Comparison of ENCODE assay signal across 10 mouse cellular contexts in the genomic region with DNA sequence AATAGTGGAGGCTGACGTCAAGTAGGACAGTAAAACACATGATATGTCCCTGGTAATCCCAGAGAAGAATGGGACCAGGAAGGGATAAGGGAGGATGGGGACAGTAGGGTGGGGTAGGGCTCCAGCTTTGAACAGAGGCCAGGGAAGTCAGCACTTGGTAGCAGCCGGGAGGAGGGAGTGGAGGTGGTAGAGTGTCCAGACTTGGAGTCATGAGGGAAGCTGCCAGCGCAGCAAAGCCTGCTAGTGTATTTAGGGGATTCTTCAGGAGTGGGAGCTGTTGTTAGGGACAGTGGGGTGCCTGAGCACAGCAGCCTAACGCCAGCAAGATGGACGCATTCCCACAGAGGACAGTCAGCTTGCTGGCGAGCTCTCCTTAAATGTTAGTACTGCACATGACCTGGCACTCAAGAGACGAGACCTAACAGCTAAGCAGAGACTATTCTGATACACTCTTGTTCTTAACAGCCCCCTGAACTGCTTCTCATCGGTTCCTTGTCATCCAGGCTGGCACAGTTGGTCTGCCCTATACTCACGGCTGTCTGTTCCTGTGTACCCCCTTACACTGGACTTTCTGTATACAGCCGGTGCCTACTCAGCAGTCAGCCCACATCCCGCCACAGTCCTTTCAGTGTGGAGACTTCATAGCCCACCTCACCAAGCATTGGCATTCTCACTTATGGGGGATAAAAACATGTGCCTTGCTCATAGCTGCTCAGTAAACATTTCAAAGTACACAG. TPM values are rescaled to one million over a fixed set of nuclear protein-coding genes. Genes with fewer than 3 reads are reported as not detected.
DNase-seq lines count a peak whose midpoint lies in the region; ATAC-seq lines count a peak whose summit lies in the region.
"Had no signal": no experiment of that assay in that cellular context is flagged by ENCODE, and none has a peak within 500 bp of the region (broad histone marks: within the 10 kb centered on the region; RNA-seq: fewer than 3 reads in every experiment).

No protein-coding gene starts in this region.

- H3K27ac ChIP-seq in hindbrain, embryonic 12.5 days, result peak overlapping the region; percentile 62
- H3K27ac ChIP-seq in hindbrain, embryonic 11.5 days (ENCODE audit: low read depth, low read length), result no peak overlapping the region
- H3K27ac ChIP-seq: liver, embryonic 14.5 days; stomach, embryonic 15.5 days had no signal

- no peaks in the 10 kb centered on the region for H3K9me3 ChIP-seq in hindbrain, embryonic 12.5 days (replicated peaks)
- H3K9me3 ChIP-seq in hindbrain, embryonic 11.5 days (ENCODE audit: control insufficient read depth, low read length), result no peaks in the 10 kb centered on the region
- H3K9me3 ChIP-seq: stomach, embryonic 15.5 days had no signal

- no peaks in the 10 kb centered on the region for H3K27me3 ChIP-seq in hindbrain, embryonic 12.5 days
- no peaks in the 10 kb centered on the region for H3K27me3 ChIP-seq in hindbrain, embryonic 11.5 days (ENCODE audit: control insufficient read depth, insufficient read depth, low read length)
- H3K27me3 ChIP-seq: stomach, embryonic 15.5 days had no signal

- intact Hi-C loops in gastrocnemius, postnatal 14 days (cut with DNase I; ENCODE audit: low total_unique reads), result no loop called here

- no peak for ATAC-seq in hindbrain, embryonic 12.5 days (ENCODE audit: low FRiP score)
- no peak for ATAC-seq in hindbrain, embryonic 11.5 days (ENCODE audit: low FRiP score)
- ATAC-seq in inflammation-experienced regulatory T-cells, adult 6 months, result no peak

- H3K9ac ChIP-seq in hindbrain, embryonic 12.5 days, result no peak overlapping the region
- no peak overlapping the region for H3K9ac ChIP-seq in hindbrain, embryonic 11.5 days (ENCODE audit: low read depth, low read length)
- H3K9ac ChIP-seq: liver, embryonic 14.5 days; stomach, embryonic 15.5 days had no signal

- 80% methylated on average over 11 of the region's 11 CpGs for WGBS in hindbrain, embryonic 12.5 days
- WGBS in hindbrain, embryonic 11.5 days, result 89% methylated on average over 11 of the region's 11 CpGs

- no peak overlapping the region for H3K4me2 ChIP-seq in hindbrain, embryonic 12.5 days (replicated peaks)
- H3K4me2 ChIP-seq in hindbrain, embryonic 11.5 days (replicated peaks; ENCODE audit: low read depth, low read length), result no peak overlapping the region
- H3K4me2 ChIP-seq: stomach, embryonic 15.5 days had no signal

- H3K4me3 ChIP-seq in hindbrain, embryonic 12.5 days, result no peak overlapping the region
- no peak overlapping the region for H3K4me3 ChIP-seq in hindbrain, embryonic 11.5 days (ENCODE audit: low read depth, low read length)
- H3K4me3 ChIP-seq: stomach, embryonic 15.5 days had no signal

- no peak for DNase-seq in hindbrain, embryonic 11.5 days (ENCODE audit: low spot score)
- peak; percentile 69 to 72 for DNase-seq in cerebellum, postnatal 10 days
- peak; percentile 60 for DNase-seq in gastrocnemius, postnatal 14 days
- DNase-seq in left cerebral cortex, adult 9 months (ENCODE audit: low spot score in 2 of 2), result peak; percentile 39 to 48
- DNase-seq in spleen, postnatal 10 days (ENCODE audit: low spot score in 2 of 2), result no peak
- DNase-seq in thymus, postnatal 4 days, result no peak

- no peaks in the 10 kb centered on the region for H3K4me1 ChIP-seq in hindbrain, embryonic 12.5 days
- no peaks in the 10 kb centered on the region for H3K4me1 ChIP-seq in hindbrain, embryonic 11.5 days (replicated peaks; ENCODE audit: control insufficient read depth, insufficient read depth, low read length)
- H3K4me1 ChIP-seq: stomach, embryonic 15.5 days had no signal

- H3K36me3 ChIP-seq in hindbrain, embryonic 12.5 days, result peaks cover 42% of the 10 kb centered on the region
- H3K36me3 ChIP-seq in hindbrain, embryonic 11.5 days (ENCODE audit: control insufficient read depth, insufficient read depth, low read length), result peaks cover 5% of the 10 kb centered on the region; the same call in 1 of the 2 replicates

RNA-seq across cellular contexts. Expression of gene Vps26c, which starts 53.4 kb away (rescaled TPM):
- 67.0 and 70.3 TPM in 2 replicates for polyA plus RNA-seq in hindbrain, embryonic 12.5 days (2016; fragmentation: Nextera tagmentation; extraction: Ambion mirVana)
- 66.8 and 74.2 TPM in 2 replicates for polyA plus RNA-seq in hindbrain, embryonic 11.5 days (2014; fragmentation: Nextera tagmentation; extraction: Ambion mirVana)
- 10 to 100 TPM; 11.8 to 14.9 TPM for total RNA-seq in gastrocnemius, postnatal 14 days (2021)
- polyA plus RNA-seq in inflammation-experienced regulatory T-cells, adult 6 months (2017; shearing (Covaris generic)), result 10 to 100 TPM; 75.1 to 91.9 (median 89.0) TPM

Comparison
In these comparisons a context has a peak if more than half of its experiments do, and no peak if none do; other contexts are left out.
1. DNase-seq: peak in cerebellum, postnatal 10 days (2 of 2), gastrocnemius, postnatal 14 days (single experiment) and left cerebral cortex, adult 9 months (2 of 2); none in hindbrain, embryonic 11.5 days (single experiment), spleen, postnatal 10 days (0 of 2) and thymus, postnatal 4 days (single experiment).